Mouse (Mus musculus): ENCODE measurements around the gene Fads1. TPM values are rescaled to one million over a fixed set of nuclear protein-coding genes. Genes with fewer than 3 reads are reported as not detected.

Gene Fads1
- polyA plus RNA-seq, 1 experiment from 2014 or later = 111 TPM

GRCm38 (mm10) chr19:10219108-10219507 is 36.4 kb downstream of the Fads1 start:
- H3K27me3 ChIP-seq (replicated peaks) = no peaks in the 10 kb centered on the region
- 0 out of 2 replicates have a peak overlapping the region, but pooled peaks have one; percentile 7 for H3K27ac ChIP-seq
- peaks cover 15% of the 10 kb centered on the region; the same call in 1 of the 2 replicates for H3K4me1 ChIP-seq
- no peaks in the 10 kb centered on the region for H3K9me3 ChIP-seq
- H3K9ac ChIP-seq = no peak overlapping the region
- no peak overlapping the region for H3K4me3 ChIP-seq (replicated peaks)
- no peak overlapping the region for H3K4me2 ChIP-seq
- 38% methylated on average over 3 of the region's 3 CpGs for WGBS
- peaks cover 11% of the 10 kb centered on the region; the same call in 1 of the 2 replicates for H3K36me3 ChIP-seq
- no peak for ATAC-seq (ENCODE audit: insufficient read depth, low FRiP score, low read depth)

GRCm38 (mm10) chr19:10219593-10219992 is 36.9 kb downstream of the Fads1 start:
- WGBS = 55% methylated on average over 6 of the region's 6 CpGs
- Histone ChIP-seq H3K4me1 (peaks cover 19% of the 10 kb centered on the region; the same call in 1 of the 2 replicates), H3K4me2 (no peak overlapping the region), H3K27me3 (replicated peaks) (no peaks in the 10 kb centered on the region), H3K36me3 (peaks cover 11% of the 10 kb centered on the region; the same call in 1 of the 2 replicates), H3K9ac (no peak overlapping the region), H3K4me3 (replicated peaks) (no peak overlapping the region), H3K9me3 (no peaks in the 10 kb centered on the region), H3K27ac (0 out of 2 replicates have a peak overlapping the region, but pooled peaks have one; percentile 7)
- ATAC-seq (ENCODE audit: insufficient read depth, low FRiP score, low read depth) = no peak

GRCm38 (mm10) chr19:10221585-10221984 is 38.9 kb downstream of the Fads1 start:
- Histone ChIP-seq H3K27me3 (replicated peaks) (no peaks in the 10 kb centered on the region), H3K9me3 (no peaks in the 10 kb centered on the region), H3K27ac (no peak overlapping the region), H3K9ac (no peak overlapping the region), H3K4me3 (replicated peaks) (no peak overlapping the region), H3K4me2 (no peak overlapping the region), H3K4me1 (peaks cover 29% of the 10 kb centered on the region), H3K36me3 (peaks cover 10% of the 10 kb centered on the region; the same call in 1 of the 2 replicates)
- ATAC-seq (ENCODE audit: insufficient read depth, low FRiP score, low read depth) = no peak
- WGBS = 27% methylated on average over 4 of the region's 4 CpGs

GRCm38 (mm10) chr19:10222656-10223055 is 40.0 kb downstream of the Fads1 start:
- WGBS = 22% methylated on average over 8 of the region's 8 CpGs
- H3K4me1 ChIP-seq = peaks cover 29% of the 10 kb centered on the region
- peak overlapping the region; percentile 18; the same call in 1 of the 2 replicates for H3K27ac ChIP-seq
- no peak overlapping the region for H3K9ac ChIP-seq
- H3K4me2 ChIP-seq = no peak overlapping the region
- no peak for ATAC-seq (ENCODE audit: insufficient read depth, low FRiP score, low read depth)
- peaks cover 8% of the 10 kb centered on the region; the same call in 1 of the 2 replicates for H3K36me3 ChIP-seq
- H3K4me3 ChIP-seq (replicated peaks) = no peak overlapping the region
- no peaks in the 10 kb centered on the region for H3K9me3 ChIP-seq
- H3K27me3 ChIP-seq (replicated peaks) = no peaks in the 10 kb centered on the region

GRCm38 (mm10) chr19:10223561-10223960 is 40.9 kb downstream of the Fads1 start:
- Histone ChIP-seq H3K36me3 (peaks cover 8% of the 10 kb centered on the region; the same call in 1 of the 2 replicates), H3K9ac (no peak overlapping the region), H3K27me3 (replicated peaks) (no peaks in the 10 kb centered on the region), H3K9me3 (no peaks in the 10 kb centered on the region), H3K4me2 (no peak overlapping the region), H3K4me1 (peaks cover 29% of the 10 kb centered on the region), H3K4me3 (replicated peaks) (no peak overlapping the region), H3K27ac (no peak overlapping the region)
- no peak for ATAC-seq (ENCODE audit: insufficient read depth, low FRiP score, low read depth)
- 56% methylated on average over 4 of the region's 4 CpGs for WGBS

GRCm38 (mm10) chr19:10224637-10225453 is 42.2 kb downstream of the Fads1 start:
- Histone ChIP-seq H3K27ac (peak overlapping the region; percentile 83), H3K36me3 (peaks cover 8% of the 10 kb centered on the region; the same call in 1 of the 2 replicates), H3K4me2 (peak overlapping the region; percentile 48), H3K4me1 (peaks cover 24% of the 10 kb centered on the region), H3K27me3 (replicated peaks) (no peaks in the 10 kb centered on the region), H3K4me3 (replicated peaks) (peak overlapping the region; percentile 26), H3K9ac (no peak overlapping the region), H3K9me3 (no peaks in the 10 kb centered on the region)
- peak; percentile 63 for ATAC-seq (ENCODE audit: insufficient read depth, low FRiP score, low read depth)
- WGBS = 11% methylated on average over 26 of the region's 26 CpGs

- Histone ChIP-seq H3K9ac (no peak overlapping the region), H3K9me3 (no peaks in the 10 kb centered on the region), H3K36me3 (peaks cover 4% of the 10 kb centered on the region; the same call in 1 of the 2 replicates), H3K4me1 (peaks cover 26% of the 10 kb centered on the region), H3K4me3 (replicated peaks) (peak overlapping the region; percentile 26; the same call in 1 of the 2 replicates), H3K27me3 (replicated peaks) (no peaks in the 10 kb centered on the region), H3K4me2 (peak overlapping the region; percentile 48; the same call in 1 of the 2 replicates), H3K27ac (peak overlapping the region; percentile 83)
- WGBS = 33% methylated on average over 4 of the region's 4 CpGs
- ATAC-seq (ENCODE audit: insufficient read depth, low FRiP score, low read depth) = no peak
Measured at GRCm38 (mm10) chr19:10225767-10226166, 43.1 kb downstream of the Fads1 start.

GRCm38 (mm10) chr19:10231016-10231415 is 48.3 kb downstream of the Fads1 start:
- Histone ChIP-seq H3K27me3 (replicated peaks) (no peaks in the 10 kb centered on the region), H3K9me3 (no peaks in the 10 kb centered on the region), H3K27ac (0 out of 2 replicates have a peak overlapping the region, but pooled peaks have one; percentile 2), H3K4me1 (peaks cover 21% of the 10 kb centered on the region), H3K4me2 (no peak overlapping the region), H3K36me3 (no peaks in the 10 kb centered on the region), H3K4me3 (replicated peaks) (no peak overlapping the region), H3K9ac (no peak overlapping the region)
- 18% methylated on average over 7 of the region's 7 CpGs for WGBS
- ATAC-seq (ENCODE audit: insufficient read depth, low FRiP score, low read depth) = no peak; the same call in 1 of the 2 replicates

GRCm38 (mm10) chr19:10231871-10232270 is 49.2 kb downstream of the Fads1 start:
- ATAC-seq (ENCODE audit: insufficient read depth, low FRiP score, low read depth) = no peak
- H3K27ac ChIP-seq = no peak overlapping the region
- 36% methylated on average over 5 of the region's 5 CpGs for WGBS

GRCm38 (mm10) chr19:10232327-10233017 is 49.8 kb downstream of the Fads1 start:
- ATAC-seq (ENCODE audit: insufficient read depth, low FRiP score, low read depth) = no peak
- Histone ChIP-seq H3K4me2 (no peak overlapping the region), H3K27me3 (replicated peaks) (no peaks in the 10 kb centered on the region), H3K9ac (no peak overlapping the region), H3K4me3 (replicated peaks) (no peak overlapping the region), H3K36me3 (no peaks in the 10 kb centered on the region), H3K27ac (no peak overlapping the region), H3K9me3 (no peaks in the 10 kb centered on the region), H3K4me1 (peaks cover 27% of the 10 kb centered on the region)
- 47% methylated on average over 9 of the region's 9 CpGs for WGBS

More at GRCm38 (mm10) chr19:10231871-10232270, 49.2 kb downstream of the Fads1 start:
- Histone ChIP-seq H3K4me2 (no peak overlapping the region), H3K9ac (no peak overlapping the region), H3K9me3 (no peaks in the 10 kb centered on the region), H3K27me3 (replicated peaks) (no peaks in the 10 kb centered on the region), H3K4me1 (peaks cover 27% of the 10 kb centered on the region), H3K4me3 (replicated peaks) (no peak overlapping the region), H3K36me3 (no peaks in the 10 kb centered on the region)

GRCm38 (mm10) chr19:10235784-10236565 is 53.3 kb downstream of the Fads1 start:
- Histone ChIP-seq H3K4me1 (peaks cover 37% of the 10 kb centered on the region), H3K4me2 (peak overlapping the region; percentile 37), H3K27me3 (replicated peaks) (no peaks in the 10 kb centered on the region), H3K27ac (peak overlapping the region; percentile 79), H3K9me3 (no peaks in the 10 kb centered on the region), H3K9ac (no peak overlapping the region), H3K4me3 (replicated peaks) (peak overlapping the region; percentile 1; the same call in 1 of the 2 replicates), H3K36me3 (no peaks in the 10 kb centered on the region)
- 54% methylated on average over 9 of the region's 9 CpGs for WGBS
- ATAC-seq (ENCODE audit: insufficient read depth, low FRiP score, low read depth) = peak; percentile 68
